Mouse (Mus musculus) bone marrow, adult 2 months (tissue): ENCODE measurements around the gene Ryr2. TPM values are rescaled to one million over a fixed set of nuclear protein-coding genes. Genes with fewer than 3 reads are reported as not detected.
"Not testable (repeated sequence)": the region's sequence is repeated elsewhere in the genome, so short reads cannot be mapped to it uniquely, and the experiment has no call there.

Experiments used
- H3K27ac ChIP-seq: fragments of 200-500 bp; 2 replicates; pipeline ENCODE4 v1.5.1; 2012; ENCODE audit warnings: low read depth, mild to moderate bottlenecking, control low read depth, inconsistent platforms, low read length; ENCODE audit not compliant: control insufficient read depth, poor library complexity, insufficient read depth
- H3K4me1 ChIP-seq: fragments of 200-500 bp; 2 replicates; pipeline ENCODE4 v1.6.1; 2011; ENCODE audit warnings: low read length; ENCODE audit not compliant: control insufficient read depth, insufficient read depth
- H3K4me3 ChIP-seq: fragments of 200-500 bp; replicated peaks from 2 replicates; pipeline ENCODE3; 2011; ENCODE audit warnings: mild to moderate bottlenecking, low read depth, low read length, control low read depth; ENCODE audit not compliant: control insufficient read depth
- CTCF ChIP-seq: fragments of 200-500 bp; IDR thresholded peaks from 2 replicates; pipeline ENCODE4 v1.5.1; 2011; ENCODE audit warnings: low read length, control low read depth; ENCODE audit not compliant: control insufficient read depth, insufficient read depth
- POLR2A ChIP-seq: fragments of 200-500 bp; IDR thresholded peaks from 2 replicates; pipeline ENCODE4 v1.6.1; 2011; ENCODE audit warnings: low read depth, mild to moderate bottlenecking, control low read depth, low read length, borderline replicate concordance; ENCODE audit not compliant: control insufficient read depth
- WGBS: fragments of 180-500 bp; shearing (Covaris S2); methylation state at CpG from one replicate; pipeline ENCODE4 v1.1.7; 2018; 5-methylcytosine and 5-hydroxymethylcytosine counted together
- polyA plus RNA-seq: library from polyadenylated mRNA; stranded (reverse); fragments of >200 nt; gene quantifications from 2 replicates; pipeline ENCODE4 v1.2.4, GENCODE M21; 2011; ENCODE audit warnings: low replicate concordance; ENCODE audit not compliant: missing spikeins, insufficient read depth, insufficient read length

Ryr2 gene
- 0.20 and 1.6 TPM in 2 replicates for polyA plus RNA-seq

GRCm38 (mm10) chr13:12106662-12107632 is at the start of gene Ryr2:
TSS of gene Ryr2 (minus strand) at chr13:12106945.
- WGBS: 11% methylated on average over 54 of the region's 64 CpGs
- no peak within 1 kb of the TSS for H3K27ac ChIP-seq

GRCm38 (mm10) chr13:12153922-12154321 is 47.2 kb upstream of the Ryr2 start:
- no peak overlapping the region for H3K4me3 ChIP-seq
- 84% methylated on average over 11 of the region's 11 CpGs for WGBS
- H3K27ac ChIP-seq: no peak overlapping the region
- TF ChIP-seq CTCF: no peak
- no peak for TF ChIP-seq POLR2A
- no peaks in the 10 kb centered on the region for H3K4me1 ChIP-seq

More at GRCm38 (mm10) chr13:12106662-12107632, at the start of gene Ryr2:
- no peak for TF ChIP-seq POLR2A
- peak; percentile 32; the same call in 1 of the 2 replicates for TF ChIP-seq CTCF
- no peaks in the 10 kb centered on the region for H3K4me1 ChIP-seq
- H3K4me3 ChIP-seq: no peak within 1 kb of the TSS

DNA sequence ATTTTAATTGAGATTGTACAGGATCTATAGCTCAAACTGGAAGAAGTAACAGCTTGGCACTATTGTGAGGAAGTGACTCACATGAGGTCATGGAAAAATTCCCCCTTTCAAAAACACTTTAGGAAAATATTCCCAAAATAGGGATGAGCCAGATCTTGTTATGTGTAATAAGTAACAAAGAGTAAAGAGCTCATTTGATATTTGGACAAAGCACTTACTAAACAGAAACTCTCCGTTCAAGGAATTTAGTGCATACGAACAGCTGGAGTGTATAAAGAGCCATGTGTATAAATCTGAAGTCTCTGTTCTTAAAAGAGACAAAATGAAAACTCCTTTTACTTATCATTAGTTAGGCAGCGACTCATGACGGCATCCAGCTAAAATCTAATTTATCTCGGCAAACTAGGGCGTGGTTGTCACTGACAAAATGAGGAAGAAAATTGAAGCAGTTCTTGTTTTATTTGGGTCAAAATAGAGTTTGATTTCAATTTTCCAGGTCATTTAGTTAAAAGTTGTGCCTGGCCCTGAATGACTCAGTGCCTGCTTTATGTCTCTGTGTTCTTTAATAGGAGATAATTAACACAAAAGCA is 40.3 kb upstream of the Ryr2 start:
- H3K27ac ChIP-seq: no peak overlapping the region
- TF ChIP-seq POLR2A (no peak), CTCF (no peak)
- no peak overlapping the region for H3K4me3 ChIP-seq
- no peaks in the 10 kb centered on the region for H3K4me1 ChIP-seq
- 82% methylated on average over 6 of the region's 6 CpGs for WGBS

GRCm38 (mm10) chr13:12146402-12146801 is 39.7 kb upstream of the Ryr2 start:
- no peak overlapping the region for H3K27ac ChIP-seq
- TF ChIP-seq POLR2A: no peak
- TF ChIP-seq CTCF: no peak
- no peak overlapping the region for H3K4me3 ChIP-seq
- WGBS: 79% methylated on average over 2 of the region's 2 CpGs
- H3K4me1 ChIP-seq: no peaks in the 10 kb centered on the region

- Histone ChIP-seq H3K4me3 (no peak overlapping the region), H3K4me1 (no peaks in the 10 kb centered on the region), H3K27ac (no peak overlapping the region)
- 89% methylated on average over 5 of the region's 5 CpGs for WGBS
- TF ChIP-seq CTCF (no peak), POLR2A (no peak)
Measured at GRCm38 (mm10) chr13:12143347-12143746, 36.6 kb upstream of the Ryr2 start.

DNA sequence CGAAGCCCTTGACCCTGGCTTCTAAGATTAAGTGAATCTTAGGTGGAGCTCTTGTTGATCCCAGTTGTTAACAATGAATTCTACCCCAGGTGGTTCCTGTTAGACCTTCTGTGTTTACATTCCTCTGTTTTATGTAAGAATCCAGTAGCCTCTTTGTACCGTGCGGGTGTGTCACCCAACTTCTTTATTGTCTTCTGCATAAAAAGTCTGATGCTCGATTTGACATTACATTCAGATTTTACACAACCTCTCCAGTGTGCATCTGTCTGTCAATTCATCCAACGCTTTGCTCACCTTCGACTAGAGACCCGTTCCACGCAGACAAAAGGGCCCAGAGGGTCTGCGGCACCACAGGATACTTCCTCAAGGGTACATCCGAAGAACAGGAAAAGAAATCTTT is 29.7 kb upstream of the Ryr2 start:
- not testable (repeated sequence) for H3K27ac ChIP-seq, H3K4me1 ChIP-seq, H3K4me3 ChIP-seq
- WGBS: 83% methylated on average over 10 of the region's 10 CpGs

DNA sequence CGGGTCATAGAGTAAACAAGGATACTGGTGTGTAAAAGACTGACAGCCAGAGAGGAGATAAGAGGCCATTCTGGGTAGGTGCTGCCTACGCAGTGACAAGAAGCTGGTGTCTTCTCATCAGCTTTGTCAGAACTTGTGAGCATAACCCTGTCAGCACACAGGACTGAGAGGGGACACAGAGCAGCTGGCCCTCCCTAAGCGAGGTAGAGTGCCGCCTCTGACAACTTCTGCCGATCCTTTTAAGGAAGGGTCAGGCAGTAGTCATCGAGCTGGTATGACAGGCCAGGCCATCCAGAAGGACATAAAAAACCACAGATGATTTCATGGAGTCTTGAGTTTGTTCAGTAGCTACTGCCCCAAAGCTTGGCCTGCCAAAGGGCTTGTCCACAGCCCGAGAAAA is 26.8 kb upstream of the Ryr2 start:
- no peak overlapping the region for H3K27ac ChIP-seq
- no peak overlapping the region for H3K4me3 ChIP-seq
- H3K4me1 ChIP-seq: no peaks in the 10 kb centered on the region
- TF ChIP-seq POLR2A (no peak), CTCF (no peak)
- 72% methylated on average over 7 of the region's 7 CpGs for WGBS

- TF ChIP-seq POLR2A: no peak
- no peak for TF ChIP-seq CTCF
- Histone ChIP-seq H3K4me3 (no peak overlapping the region), H3K27ac (no peak overlapping the region), H3K4me1 (no peaks in the 10 kb centered on the region)
- WGBS: 69% methylated on average over 3 of the region's 3 CpGs
Measured at GRCm38 (mm10) chr13:12132160-12132710, 25.5 kb upstream of the Ryr2 start.

GRCm38 (mm10) chr13:12129121-12129520 is 22.4 kb upstream of the Ryr2 start:
- H3K4me1 ChIP-seq: no peaks in the 10 kb centered on the region
- TF ChIP-seq CTCF (no peak), POLR2A (no peak)

More at GRCm38 (mm10) chr13:12129121-12129520, 22.4 kb upstream of the Ryr2 start:
- 86% methylated on average over 1 of the region's 1 CpGs for WGBS
- no peak overlapping the region for H3K27ac ChIP-seq
- H3K4me3 ChIP-seq: no peak overlapping the region
